Mouse (Mus musculus): Measurements from ENCODE around the gene Ptprj.

The Ptprj gene

GRCm38 (mm10) chr2:90506143-90506542 lies 74.3 kb downstream of the Ptprj start:
- no peak for DNase-seq

GRCm38 (mm10) chr2:90504731-90505171 lies 75.7 kb downstream of the Ptprj start:
- peak; percentile 82 for DNase-seq

- DNase-seq: no peak
Observed at GRCm38 (mm10) chr2:90503182-90503833, 77.1 kb downstream of the Ptprj start.

- DNase-seq: no peak
Observed at GRCm38 (mm10) chr2:90502738-90503137, 77.7 kb downstream of the Ptprj start.

- no peak for DNase-seq
Observed at GRCm38 (mm10) chr2:90501708-90502107, 78.7 kb downstream of the Ptprj start.

GRCm38 (mm10) chr2:90500892-90501291 lies 79.6 kb downstream of the Ptprj start:
- no peak for DNase-seq

- peak; percentile 92 for DNase-seq
Observed at GRCm38 (mm10) chr2:90499002-90499401, 81.4 kb downstream of the Ptprj start.

- no peak for DNase-seq
Observed at GRCm38 (mm10) chr2:90497551-90497950, 82.9 kb downstream of the Ptprj start.

GRCm38 (mm10) chr2:90496680-90497074 lies 83.8 kb downstream of the Ptprj start:
- no peak for DNase-seq

- DNase-seq: no peak
Observed at GRCm38 (mm10) chr2:90496012-90496679, 84.3 kb downstream of the Ptprj start.

- peak; percentile 50 for DNase-seq
Observed at GRCm38 (mm10) chr2:90490279-90491046, 90.0 kb downstream of the Ptprj start.

GRCm38 (mm10) chr2:90489839-90490238 lies 90.6 kb downstream of the Ptprj start:
- peak; percentile 51 for DNase-seq

GRCm38 (mm10) chr2:90488690-90489590 lies 91.5 kb downstream of the Ptprj start:
- no peak for DNase-seq

GRCm38 (mm10) chr2:90487471-90488238 lies 92.8 kb downstream of the Ptprj start:
- no peak for DNase-seq

GRCm38 (mm10) chr2:90486226-90486755 lies 94.2 kb downstream of the Ptprj start:
- DNase-seq: no peak

- DNase-seq: no peak
Observed at GRCm38 (mm10) chr2:90481505-90481904, 98.9 kb downstream of the Ptprj start.

- DNase-seq: no peak
Observed at GRCm38 (mm10) chr2:90480747-90481308, 99.6 kb downstream of the Ptprj start.

- no peak for DNase-seq
Observed at GRCm38 (mm10) chr2:90478531-90478930, 101.9 kb downstream of the Ptprj start.

GRCm38 (mm10) chr2:90477617-90478016 lies 102.8 kb downstream of the Ptprj start:
- no peak for DNase-seq

- no peak for DNase-seq
Observed at GRCm38 (mm10) chr2:90476792-90477191, 103.7 kb downstream of the Ptprj start.

- no peak for DNase-seq
Observed at GRCm38 (mm10) chr2:90476319-90476718, 104.1 kb downstream of the Ptprj start.

Data from cerebellum, adult 11 months (tissue).